Mouse (Mus musculus) erythroblast, embryonic 14.5 days (primary cell): Measurements from ENCODE around the gene H2-DMa. TPM values are rescaled to one million over a fixed set of nuclear protein-coding genes. Genes with fewer than 3 reads are reported as not detected.

ENCODE experiments used
- H3K27me3 ChIP-seq: 2 replicates; pipeline ENCODE4 v1.6.1; 2012; ENCODE audit warnings: inconsistent platforms; ENCODE audit not compliant: control insufficient read depth
- H3K36me3 ChIP-seq: 2 replicates; pipeline ENCODE4 v1.6.1; 2012; ENCODE audit warnings: mild to moderate bottlenecking, inconsistent platforms; ENCODE audit not compliant: control insufficient read depth
- H3K4me1 ChIP-seq: 2 replicates; pipeline ENCODE4 v1.6.1; 2012; ENCODE audit warnings: inconsistent platforms; ENCODE audit not compliant: control insufficient read depth
- H3K4me3 ChIP-seq: replicated peaks from 2 replicates; pipeline ENCODE3; 2012; ENCODE audit warnings: moderate library complexity, mild to moderate bottlenecking, inconsistent platforms
- H3K9me3 ChIP-seq: 2 replicates; pipeline ENCODE4 v1.6.1; 2012; ENCODE audit warnings: low read length, inconsistent platforms, mixed read lengths; ENCODE audit not compliant: control insufficient read depth
- GATA1 ChIP-seq: IDR thresholded peaks from 2 replicates; pipeline ENCODE4 v1.6.1; 2012; ENCODE audit warnings: low read length, inconsistent platforms, mixed read lengths
- TAL1 ChIP-seq: IDR thresholded peaks from 3 replicates; pipeline ENCODE4 v1.6.1; 2012; ENCODE audit warnings: low read length, inconsistent platforms, mixed read lengths
- polyA plus RNA-seq: library from polyadenylated mRNA; stranded (reverse); fragments of >175 nt; gene quantifications from 2 replicates; pipeline ENCODE4 v1.2.3, GENCODE M21; 2012

H2-DMa gene
- polyA plus RNA-seq, 1 experiment = 0.46 TPM

- no peaks in the 10 kb centered on the region for H3K9me3 ChIP-seq
- H3K4me1 ChIP-seq = peaks cover 4% of the 10 kb centered on the region
- no peak overlapping the region for H3K4me3 ChIP-seq
- H3K36me3 ChIP-seq = peaks cover 64% of the 10 kb centered on the region
- TF ChIP-seq TAL1 = no peak
- TF ChIP-seq GATA1 = no peak
- no peaks in the 10 kb centered on the region; the same call in 1 of the 2 replicates for H3K27me3 ChIP-seq
These were observed 9.5 kb upstream of the H2-DMa start for GRCm38 (mm10) chr17:34109806-34110195.

GRCm38 (mm10) chr17:34110309-34110708, 9.0 kb upstream of the H2-DMa start:
- TF ChIP-seq GATA1 = no peak
- no peak for TF ChIP-seq TAL1
- H3K36me3 ChIP-seq = peaks cover 69% of the 10 kb centered on the region
- H3K27me3 ChIP-seq = no peaks in the 10 kb centered on the region; the same call in 1 of the 2 replicates
- H3K9me3 ChIP-seq = no peaks in the 10 kb centered on the region
- H3K4me1 ChIP-seq = peaks cover 9% of the 10 kb centered on the region
- H3K4me3 ChIP-seq = no peak overlapping the region

- Histone ChIP-seq H3K9me3 (no peaks in the 10 kb centered on the region), H3K36me3 (peaks cover 99% of the 10 kb centered on the region), H3K4me3 (no peak overlapping the region), H3K27me3 (no peaks in the 10 kb centered on the region), H3K4me1 (peaks cover 36% of the 10 kb centered on the region)
- TF ChIP-seq GATA1 = no peak
- no peak for TF ChIP-seq TAL1
These were observed 5.2 kb upstream of the H2-DMa start for GRCm38 (mm10) chr17:34114114-34114513.

GRCm38 (mm10) chr17:34116736-34117370, 2.5 kb upstream of the H2-DMa start:
- Histone ChIP-seq H3K27me3 (no peaks in the 10 kb centered on the region), H3K9me3 (no peaks in the 10 kb centered on the region), H3K36me3 (peaks cover 71% of the 10 kb centered on the region), H3K4me1 (peaks cover 61% of the 10 kb centered on the region), H3K4me3 (peak overlapping the region; percentile 100)
- no peak for TF ChIP-seq GATA1

GRCm38 (mm10) chr17:34117421-34118112, 1.8 kb upstream of the H2-DMa start:
- Histone ChIP-seq H3K27me3 (no peaks in the 10 kb centered on the region), H3K4me1 (peaks cover 66% of the 10 kb centered on the region), H3K4me3 (peak overlapping the region; percentile 100), H3K9me3 (no peaks in the 10 kb centered on the region), H3K36me3 (peaks cover 64% of the 10 kb centered on the region)
- TF ChIP-seq TAL1 (no peak), GATA1 (no peak)

- Histone ChIP-seq H3K36me3 (peaks cover 57% of the 10 kb centered on the region), H3K9me3 (no peaks in the 10 kb centered on the region), H3K4me3 (peak overlapping the region; percentile 100), H3K27me3 (no peaks in the 10 kb centered on the region), H3K4me1 (peaks cover 73% of the 10 kb centered on the region)
- TF ChIP-seq TAL1 (no peak), GATA1 (no peak)
These were observed 1.0 kb upstream of the H2-DMa start for GRCm38 (mm10) chr17:34118113-34118872.

GRCm38 (mm10) chr17:34118873-34119248, 480 bp upstream of the H2-DMa start:
- H3K4me3 ChIP-seq = peak overlapping the region; percentile 100
- no peak for TF ChIP-seq TAL1
- no peak for TF ChIP-seq GATA1
- H3K36me3 ChIP-seq = peaks cover 52% of the 10 kb centered on the region
- H3K27me3 ChIP-seq = no peaks in the 10 kb centered on the region
- H3K9me3 ChIP-seq = no peaks in the 10 kb centered on the region
- peaks cover 79% of the 10 kb centered on the region for H3K4me1 ChIP-seq

GRCm38 (mm10) chr17:34120180-34120723, 911 bp downstream of the H2-DMa start:
- Histone ChIP-seq H3K4me1 (peaks cover 83% of the 10 kb centered on the region), H3K36me3 (peaks cover 40% of the 10 kb centered on the region), H3K4me3 (peak overlapping the region; percentile 100)

GRCm38 (mm10) chr17:34120814-34121171, 1.5 kb downstream of the H2-DMa start:
- no peak for TF ChIP-seq GATA1
- TF ChIP-seq TAL1 = no peak
- H3K9me3 ChIP-seq = no peaks in the 10 kb centered on the region
- H3K36me3 ChIP-seq = peaks cover 35% of the 10 kb centered on the region
- H3K27me3 ChIP-seq = no peaks in the 10 kb centered on the region
- H3K4me1 ChIP-seq = peaks cover 79% of the 10 kb centered on the region
- H3K4me3 ChIP-seq = peak overlapping the region; percentile 100

More at GRCm38 (mm10) chr17:34120180-34120723, 911 bp downstream of the H2-DMa start:
- H3K27me3 ChIP-seq = no peaks in the 10 kb centered on the region
- TF ChIP-seq GATA1 = no peak
- no peak for TF ChIP-seq TAL1
- no peaks in the 10 kb centered on the region for H3K9me3 ChIP-seq
